Mouse (Mus musculus): Measurements from ENCODE around the gene Slc38a6.

The Slc38a6 gene

DNA sequence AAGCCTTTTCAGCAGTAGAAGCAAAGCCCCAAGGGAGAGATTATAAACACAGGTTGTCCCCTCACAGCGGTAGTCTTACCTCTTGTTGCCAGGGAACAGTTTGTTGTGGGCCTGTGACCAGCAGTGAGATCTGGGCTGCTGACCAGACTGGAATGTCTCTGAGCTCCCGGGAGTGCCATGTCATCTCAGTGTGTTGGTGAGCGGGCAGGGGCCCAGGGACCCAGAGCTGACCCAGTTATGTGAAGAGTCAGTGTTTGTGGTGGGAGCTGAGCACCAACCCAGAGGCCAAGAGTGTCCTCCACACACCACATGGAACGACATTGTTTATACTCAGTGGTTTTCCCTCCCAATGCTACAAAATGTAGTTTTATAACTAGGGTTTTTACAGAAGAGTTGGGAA, 112.8 kb downstream of the Slc38a6 start:
- DNase-seq, result no peak

DNA sequence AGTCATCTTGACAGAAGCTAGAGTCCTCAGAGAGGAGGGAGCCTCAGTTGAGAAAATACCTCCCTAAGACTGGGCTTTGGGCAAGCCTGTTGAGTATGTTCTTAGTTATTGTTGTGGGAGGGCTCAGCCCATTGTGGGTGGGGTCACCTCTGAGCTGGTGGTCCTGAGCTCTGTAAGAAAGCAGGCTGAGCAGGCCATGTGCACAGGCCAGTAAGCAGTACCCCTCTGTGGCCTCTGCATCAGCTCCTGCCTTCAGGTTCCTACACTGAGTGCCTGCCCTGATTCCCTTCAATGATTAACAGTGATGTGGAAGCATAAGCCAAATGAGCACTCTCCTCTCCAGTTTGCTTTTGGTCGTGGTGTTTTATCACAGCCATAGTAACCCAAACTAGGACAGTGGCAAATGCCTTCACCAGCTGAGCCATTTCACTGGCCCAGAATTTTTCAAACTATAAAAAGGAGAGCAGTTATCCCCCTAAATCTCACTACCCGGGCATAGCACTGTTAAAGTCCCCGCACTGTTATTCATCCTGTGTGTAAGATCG, 114.0 kb downstream of the Slc38a6 start:
- no peak for DNase-seq

DNA sequence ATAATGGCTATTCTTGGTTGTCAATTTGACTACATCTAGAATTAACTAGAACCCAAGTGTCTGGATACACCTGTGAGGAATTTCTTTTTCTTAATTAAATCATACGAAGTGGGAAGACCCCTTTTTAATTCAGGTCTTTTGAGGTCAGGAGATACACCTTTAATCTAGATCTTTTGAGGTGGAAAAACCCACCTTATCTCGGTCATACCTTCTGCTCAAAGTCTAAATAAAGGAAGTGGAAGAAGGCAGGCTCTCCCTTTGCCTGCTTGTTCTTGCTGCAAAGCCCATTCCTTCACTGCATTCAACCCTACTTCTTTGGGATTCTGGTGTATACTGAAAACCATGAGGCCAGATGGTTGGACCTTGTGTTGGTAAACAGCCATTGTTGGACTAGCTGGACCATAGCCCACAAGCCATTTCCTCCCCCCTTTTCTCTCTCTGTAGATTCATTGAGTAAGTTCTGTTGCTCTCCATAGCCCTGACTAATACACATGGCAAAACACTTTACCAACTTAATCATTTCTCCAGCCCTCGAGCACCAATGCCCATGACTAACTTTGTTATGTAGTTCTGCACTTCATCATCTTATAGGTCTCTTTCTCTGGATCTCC, 115.0 kb downstream of the Slc38a6 start:
- DNase-seq, result no peak

DNA sequence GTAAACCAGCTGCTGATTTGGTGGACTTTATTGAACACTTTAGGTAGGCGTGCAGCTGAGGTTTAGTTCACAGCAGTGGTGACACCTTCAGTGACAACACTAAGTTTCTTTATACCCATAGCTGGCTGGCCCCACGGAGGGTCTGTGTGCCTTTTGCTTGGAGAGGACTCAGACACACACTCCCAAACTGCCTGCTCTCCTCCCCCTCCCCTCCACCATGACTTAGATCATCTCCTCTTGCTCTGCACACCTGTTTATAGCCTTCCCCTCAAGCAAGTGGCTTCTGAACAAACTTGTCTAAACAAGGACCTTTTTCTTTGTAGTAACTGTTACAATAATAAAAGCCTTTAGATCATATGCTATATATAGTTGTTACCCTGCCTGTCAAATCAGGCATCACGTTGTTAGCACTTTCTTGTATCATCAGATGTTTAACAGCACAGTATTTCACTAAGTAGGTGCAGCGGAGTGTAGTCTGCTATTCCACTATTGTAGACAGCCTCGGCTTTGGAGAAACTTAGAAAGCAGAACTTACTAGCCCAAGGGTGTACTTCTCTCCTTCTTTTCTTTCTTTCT, 115.6 kb downstream of the Slc38a6 start:
- DNase-seq, result no peak

DNA sequence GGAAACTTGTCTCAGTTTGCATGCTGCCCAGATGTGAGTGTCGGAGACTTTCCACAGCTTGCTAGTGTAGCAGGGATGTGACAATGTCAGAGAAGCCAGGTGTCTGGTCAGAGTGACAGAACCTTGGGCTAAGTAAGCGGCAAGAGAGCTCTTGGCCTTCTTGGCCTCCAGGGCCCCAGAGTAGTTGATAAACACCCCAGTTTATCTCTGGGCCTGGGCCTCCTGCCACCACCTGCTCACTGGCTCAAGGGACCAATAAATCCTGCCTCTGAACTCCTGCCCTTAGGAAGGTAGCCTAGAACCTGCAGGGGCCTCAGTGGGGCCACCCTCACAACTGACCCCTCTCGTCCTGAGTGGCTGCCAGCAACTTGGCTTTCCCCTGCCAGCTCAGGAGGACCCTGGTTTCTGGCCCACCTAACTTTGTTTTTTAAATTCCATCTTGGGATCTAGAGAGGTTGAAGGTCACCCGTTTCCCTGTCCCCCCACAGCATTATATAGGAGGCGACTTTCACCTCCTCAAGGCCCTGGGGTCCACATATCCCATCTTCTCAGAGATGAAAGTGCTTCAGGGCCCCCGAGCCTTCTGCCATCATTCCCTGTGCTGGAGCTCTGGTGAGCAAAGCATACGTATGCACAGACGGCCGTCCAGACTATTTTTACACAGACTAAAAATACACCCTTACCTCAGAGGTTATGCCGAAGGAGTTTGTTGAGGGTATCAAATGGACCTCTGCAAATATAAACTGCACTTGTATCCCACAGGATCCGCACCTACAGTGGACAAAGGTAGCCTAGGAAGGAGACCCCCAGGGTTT, 116.5 kb downstream of the Slc38a6 start:
- no peak for DNase-seq
